Mouse (Mus musculus) kidney, adult 2 months (tissue): Measurements from ENCODE around the gene Tsx.
A peak's percentile ranks its signal among the peaks of the same experiment; 100 is the strongest.

Experiments used
- CTCF ChIP-seq: fragments of 200-500 bp; conservative IDR thresholded peaks from 2 replicates; pipeline ENCODE4 v1.5.1; 2011; ENCODE audit warnings: low read depth, mild to moderate bottlenecking, control low read depth, low read length, moderate library complexity, mixed read lengths; ENCODE audit not compliant: insufficient read depth, insufficient read length
- POLR2A ChIP-seq: fragments of 200-500 bp; IDR thresholded peaks from one replicate; pipeline ENCODE4 v1.6.1; 2011; ENCODE audit warnings: low read depth, low read length, control low read depth

- TF ChIP-seq CTCF, result 0 out of 2 replicates have a peak, but pooled peaks have one; percentile 8
- no peak for TF ChIP-seq POLR2A
These were observed 54.7 kb downstream of the Tsx start for GRCm38 (mm10) chrX:103468998-103469397.
